In the genomic region with DNA sequence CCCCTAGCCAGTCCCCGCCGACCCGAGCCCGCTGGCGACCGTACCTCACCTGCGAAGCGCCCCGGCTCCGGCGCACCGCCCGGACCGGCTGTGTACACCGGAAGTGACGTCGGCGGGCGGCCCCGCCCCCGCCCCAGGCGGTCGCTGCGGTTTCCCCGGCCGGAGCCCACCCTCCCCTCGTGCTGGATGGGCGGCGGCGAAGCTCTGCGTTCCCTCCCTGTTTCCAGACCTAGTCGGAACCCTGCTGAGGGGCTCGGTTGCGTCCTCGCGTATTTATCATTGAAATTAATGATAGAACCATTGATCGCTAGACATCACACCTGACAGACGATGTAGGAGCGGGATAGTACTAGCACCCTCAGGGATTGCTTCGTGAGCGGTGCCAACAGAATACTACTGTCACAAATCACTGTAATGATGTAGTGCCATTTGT, we compare ENCODE assay signal across 8 mouse cellular contexts. TPM values are rescaled to one million over a fixed set of nuclear protein-coding genes. Genes with fewer than 3 reads are reported as not detected.
DNase-seq lines count a peak whose midpoint lies in the region; ATAC-seq and TF ChIP-seq lines count a peak whose summit lies in the region.

Gene 4931406P16Rik (minus strand): TSS at position 109 of the 433 bp plus-strand sequence.

- peaks cover 3% of the 10 kb centered on the region; the same call in 1 of the 2 replicates for H3K79me2 ChIP-seq in MEL (ENCODE audit: control insufficient read depth, insufficient read depth, low read length, poor library complexity)

- H3K9ac ChIP-seq in MEL (ENCODE audit: control insufficient read depth, low read depth, low read length, poor library complexity, severe bottlenecking): peak within 1 kb of the TSS; percentile 72
- peak within 1 kb of the TSS; percentile 91 for H3K9ac ChIP-seq in lung, postnatal 0 days (replicated peaks; ENCODE audit: low read depth)

- H3K4me3 ChIP-seq in MEL (ENCODE audit: control insufficient read depth in 1 of 2, insufficient read depth in 1 of 2, low read depth in 2 of 2, low read length in 2 of 2): peak within 1 kb of the TSS; percentile 61 to 89
- peak within 1 kb of the TSS; percentile 100 for H3K4me3 ChIP-seq in cerebellum, adult 2 months (replicated peaks; ENCODE audit: insufficient read depth, low read depth, low read length)
- peak within 1 kb of the TSS; percentile 95 for H3K4me3 ChIP-seq in hindbrain, embryonic 10.5 days
- peak within 1 kb of the TSS; percentile 91 for H3K4me3 ChIP-seq in lung, postnatal 0 days (ENCODE audit: low read depth, low read length)

- TF ChIP-seq RAD21 in MEL (IDR thresholded peaks at IDR 0.05; ENCODE audit: low read depth, low read length): no peak

- peak; percentile 81 for ATAC-seq in frontal cortex, adult (ENCODE audit: low TSS enrichment)
- peak; percentile 89 for ATAC-seq in lung, postnatal 0 days

- WGBS in cerebellum, adult 2 months: under 1% methylated on average over 41 of the region's 41 CpGs
- WGBS in hindbrain, embryonic 10.5 days: under 1% methylated on average over 41 of the region's 41 CpGs
- under 1% methylated on average over 41 of the region's 41 CpGs for WGBS in lung, postnatal 0 days

- 0 out of 4 replicates have a peak, but pooled peaks of 1 of the 2 experiments have one; percentile 11 for TF ChIP-seq EP300 in MEL (IDR thresholded peaks at IDR 0.05; ENCODE audit: low read depth in 1 of 2, low read length in 2 of 2)
- no peak for TF ChIP-seq EP300 in lung, postnatal 0 days (IDR thresholded peaks at IDR 0.05)

- DNase-seq in MEL (ENCODE audit: low read depth, low spot score): peak; percentile 83
- DNase-seq in cerebellum, adult 2 months: peak; percentile 87 to 92
- peak; percentile 89 for DNase-seq in hindbrain, embryonic 10.5 days (ENCODE audit: low spot score)
- DNase-seq in layer of hippocampus, adult 9-11 months: peak; percentile 80
- DNase-seq in lung, postnatal 0 days (ENCODE audit: low spot score): peak; percentile 92
- peak; percentile 85 for DNase-seq in ovary, postnatal 14 days (ENCODE audit: low spot score)
- peak; percentile 91 for DNase-seq in thymus, postnatal 14 days

- H3K9me3 ChIP-seq in MEL (replicated peaks; ENCODE audit: insufficient read depth, low read length): no peaks in the 10 kb centered on the region
- H3K9me3 ChIP-seq in hindbrain, embryonic 10.5 days: no peaks in the 10 kb centered on the region
- no peaks in the 10 kb centered on the region for H3K9me3 ChIP-seq in lung, postnatal 0 days (ENCODE audit: low read length)

- no peak for TF ChIP-seq CTCF in MEL (IDR thresholded peaks at IDR 0.05 in 2 of 3, conservative IDR thresholded peaks at IDR 0.05 in 1 of 3; ENCODE audit: control insufficient read depth in 1 of 3, insufficient read depth in 1 of 3, low read depth in 2 of 3, low read length in 3 of 3, poor library complexity in 1 of 3, severe bottlenecking in 1 of 3)
- TF ChIP-seq CTCF in cerebellum, adult 2 months (IDR thresholded peaks at IDR 0.05; ENCODE audit: borderline replicate concordance, insufficient read depth, low read depth, low read length): no peak
- no peak for TF ChIP-seq CTCF in lung, postnatal 0 days (IDR thresholded peaks at IDR 0.05)

- peak within 1 kb of the TSS; percentile 73 for H3K4me2 ChIP-seq in lung, postnatal 0 days (replicated peaks; ENCODE audit: low read depth, low read length)

- H3K27me3 ChIP-seq in MEL (ENCODE audit: control insufficient read depth in 1 of 2, insufficient read depth in 2 of 2, low read length in 2 of 2): no peaks in the 10 kb centered on the region
- H3K27me3 ChIP-seq in cerebellum, adult 2 months (ENCODE audit: control insufficient read depth, insufficient read depth, low read length): no peaks in the 10 kb centered on the region
- no peaks in the 10 kb centered on the region for H3K27me3 ChIP-seq in hindbrain, embryonic 10.5 days (ENCODE audit: insufficient read depth, poor library complexity, severe bottlenecking)
- no peaks in the 10 kb centered on the region for H3K27me3 ChIP-seq in lung, postnatal 0 days (replicated peaks; ENCODE audit: insufficient read depth, low read length)

- peaks cover 6% of the 10 kb centered on the region in 2 experiments; a peak in 3 of 4 replicates for H3K4me1 ChIP-seq in MEL (ENCODE audit: control insufficient read depth in 1 of 2, insufficient read depth in 2 of 2, low read length in 2 of 2)
- no peaks in the 10 kb centered on the region for H3K4me1 ChIP-seq in cerebellum, adult 2 months (ENCODE audit: control insufficient read depth, insufficient read depth, low read length)
- peaks cover 8% of the 10 kb centered on the region for H3K4me1 ChIP-seq in hindbrain, embryonic 10.5 days (replicated peaks)
- peaks cover 18% of the 10 kb centered on the region; the same call in 1 of the 2 replicates for H3K4me1 ChIP-seq in lung, postnatal 0 days (ENCODE audit: insufficient read depth, low read depth, low read length)

- H3K36me3 ChIP-seq in MEL (ENCODE audit: control insufficient read depth in 1 of 2, insufficient read depth in 2 of 2, low read length in 2 of 2): peaks cover 0 to 8% of the 10 kb centered on the region in 2 experiments; a peak in 2 of 4 replicates
- 0 out of 2 replicates have a peak, but pooled peaks cover 6% of the 10 kb centered on the region for H3K36me3 ChIP-seq in hindbrain, embryonic 10.5 days
- no peaks in the 10 kb centered on the region for H3K36me3 ChIP-seq in lung, postnatal 0 days (ENCODE audit: insufficient read depth, low read length)

- TF ChIP-seq POLR2A in MEL (IDR thresholded peaks at IDR 0.05; ENCODE audit: control insufficient read depth in 1 of 2, insufficient read depth in 1 of 2, low read depth in 1 of 2, low read length in 2 of 2, poor library complexity in 1 of 2): peak; percentile 68 to 85; a peak in 2 of 4 replicates
- peak; percentile 86 for TF ChIP-seq POLR2A in cerebellum, adult 2 months (IDR thresholded peaks at IDR 0.05; ENCODE audit: borderline replicate concordance, insufficient read depth, low read length)

- H3K27ac ChIP-seq in MEL (ENCODE audit: control insufficient read depth, low read depth, low read length): peak within 1 kb of the TSS; percentile 21
- peak within 1 kb of the TSS; percentile 78 for H3K27ac ChIP-seq in cerebellum, adult 2 months (ENCODE audit: insufficient read depth, low read length)
- peak within 1 kb of the TSS; percentile 95 for H3K27ac ChIP-seq in hindbrain, embryonic 10.5 days
- peak within 1 kb of the TSS; percentile 98 for H3K27ac ChIP-seq in lung, postnatal 0 days (ENCODE audit: low read length)

TF ChIP-seq in MEL, 35 proteins besides CTCF, POLR2A, EP300 and RAD21:
- no peak for TF ChIP-seq E2F4 (IDR thresholded peaks at IDR 0.05; ENCODE audit: borderline replicate concordance, low read depth, low read length)
- no peak for TF ChIP-seq JUND (IDR thresholded peaks at IDR 0.05; ENCODE audit: low read depth, low read length)
- TF ChIP-seq BHLHE40 (IDR thresholded peaks at IDR 0.05; ENCODE audit: borderline replicate concordance, low read depth, low read length): peak; percentile 45; the same call in 1 of the 2 replicates
- peak; percentile 83; the same call in 1 of the 2 replicates for TF ChIP-seq MAZ (IDR thresholded peaks at IDR 0.05; ENCODE audit: low read depth, low read length)
- TF ChIP-seq TBP (IDR thresholded peaks at IDR 0.05; ENCODE audit: low read depth, low read length): no peak
- 0 out of 2 replicates have a peak, but pooled peaks have one; percentile 37 for TF ChIP-seq ETS1 (IDR thresholded peaks at IDR 0.05; ENCODE audit: low read depth, low read length)
- TF ChIP-seq MAX (IDR thresholded peaks at IDR 0.05; ENCODE audit: low read length): peak; percentile 70; the same call in 1 of the 2 replicates
- peak; percentile 41; the same call in 1 of the 2 replicates for TF ChIP-seq ELF1 (IDR thresholded peaks at IDR 0.05; ENCODE audit: low read depth, low read length)
- peak; percentile 65 for TF ChIP-seq NELFE (IDR thresholded peaks at IDR 0.05; ENCODE audit: low read depth, low read length)
- TF ChIP-seq HCFC1 (IDR thresholded peaks at IDR 0.05; ENCODE audit: low read depth, low read length): peak; percentile 71
- TF ChIP-seq POLR2AphosphoS2 (IDR thresholded peaks at IDR 0.05; ENCODE audit: low read length): 0 out of 2 replicates have a peak, but pooled peaks have one; percentile 35
- TF ChIP-seq ZMIZ1 (IDR thresholded peaks at IDR 0.05; ENCODE audit: low read depth, low read length): 0 out of 2 replicates have a peak, but pooled peaks have one; percentile 42
- TF ChIP-seq SIN3A (IDR thresholded peaks at IDR 0.05; ENCODE audit: low read length): peak; percentile 54; the same call in 1 of the 2 replicates

RNA-seq across cellular contexts. Expression of gene 4931406P16Rik, which starts in this region (rescaled TPM):
- 7.8 and 9.5 TPM in 2 replicates for total RNA-seq in MEL (2012; rRNA removed)
- polyA plus RNA-seq in MEL (2012; ENCODE audit: insufficient read depth in 1 of 2, insufficient read length in 2 of 2, low read depth in 1 of 2, low replicate concordance in 2 of 2, missing spikeins in 1 of 2): 10 to 100 TPM in 1 of 2 experiments, not detected in 1; 18.0 TPM
- 32.8 and 35.9 TPM in 2 replicates for polyA plus RNA-seq in cerebellum, adult 2 months (2012; rRNA removed)
- 25.2 and 26.8 TPM in 2 replicates for polyA plus RNA-seq in hindbrain, embryonic 10.5 days (2016; fragmentation: Nextera tagmentation; extraction: Ambion mirVana)
- polyA plus RNA-seq in lung, postnatal 0 days (2015; fragmentation: Nextera tagmentation; extraction: Ambion mirVana): 54.6 and 57.3 TPM in 2 replicates

Comparison
In these comparisons a context has a peak if more than half of its experiments do, and no peak if none do; other contexts are left out.
1. Peak in every context shown above with its lines: DNase-seq, ATAC-seq, H3K4me3 ChIP-seq and H3K27ac ChIP-seq.
2. H3K27ac ChIP-seq: peak in every context shown above with its lines; median percentile 98 in lung, postnatal 0 days; 95 in hindbrain, embryonic 10.5 days; 78 in cerebellum, adult 2 months; 21 in MEL.